Mouse (Mus musculus): ENCODE measurements around the gene Large1.

Large1 gene

DNA sequence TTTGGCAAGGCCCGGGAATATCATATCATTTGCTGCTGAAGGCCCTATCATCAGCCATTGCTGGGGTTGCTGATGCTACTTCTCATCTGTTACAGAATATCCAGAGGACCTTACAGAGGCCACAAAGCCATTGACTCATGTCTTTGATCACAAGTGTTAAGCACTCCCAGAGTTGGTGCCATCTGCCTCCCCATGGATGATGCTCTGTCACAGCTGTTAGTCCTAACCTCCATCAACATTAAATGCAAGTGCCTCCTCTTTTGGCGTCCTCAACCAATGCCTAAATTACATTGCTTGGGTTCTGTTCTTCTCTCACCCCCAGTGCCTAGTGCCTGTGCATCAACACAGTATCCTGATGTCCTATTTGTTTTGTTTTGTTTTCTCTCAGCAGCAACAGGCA is 551.8 kb downstream of the Large1 start:
- DNase-seq (ENCODE audit: low spot score in 2 of 2), result no peak

DNA sequence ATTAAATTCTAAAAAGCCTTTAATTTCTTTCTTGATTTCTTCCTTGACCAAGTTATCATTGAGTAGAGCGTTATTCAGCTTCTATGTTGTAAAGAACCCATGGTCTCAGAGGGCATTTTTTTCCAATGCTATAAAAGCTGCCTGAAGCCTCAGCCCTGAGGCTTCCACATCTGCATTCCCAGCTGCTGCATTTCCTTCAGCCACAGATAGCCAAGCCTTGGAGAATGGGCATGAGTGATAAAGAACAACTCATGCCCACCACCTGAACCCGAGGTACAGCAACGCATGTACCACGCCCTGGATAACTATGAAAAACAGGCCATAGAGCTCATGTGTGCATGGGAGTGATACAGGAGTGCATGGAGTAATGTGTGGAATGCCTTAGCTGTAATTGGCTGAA is 572.7 kb downstream of the Large1 start:
- DNase-seq (ENCODE audit: low spot score in 2 of 2), result no peak

DNA sequence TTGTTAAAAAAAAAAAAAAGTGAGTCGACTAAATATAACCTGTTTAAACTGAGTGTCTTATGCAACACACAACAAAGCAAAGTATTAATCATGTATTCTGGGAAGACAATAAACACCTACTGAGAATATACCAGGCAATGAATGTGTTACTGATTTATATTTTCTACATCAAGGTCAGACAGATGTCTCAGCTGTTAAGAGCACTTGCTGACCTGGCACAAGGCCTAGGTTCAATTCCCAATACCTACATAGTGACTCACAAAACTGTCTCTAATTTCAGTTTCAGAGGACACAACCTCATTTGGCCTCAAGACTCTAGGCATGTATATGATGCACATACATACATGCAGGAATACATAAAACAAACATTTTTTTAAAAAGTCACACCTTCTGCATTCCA is 575.5 kb downstream of the Large1 start:
- no peak for DNase-seq (ENCODE audit: low spot score in 2 of 2)

DNA sequence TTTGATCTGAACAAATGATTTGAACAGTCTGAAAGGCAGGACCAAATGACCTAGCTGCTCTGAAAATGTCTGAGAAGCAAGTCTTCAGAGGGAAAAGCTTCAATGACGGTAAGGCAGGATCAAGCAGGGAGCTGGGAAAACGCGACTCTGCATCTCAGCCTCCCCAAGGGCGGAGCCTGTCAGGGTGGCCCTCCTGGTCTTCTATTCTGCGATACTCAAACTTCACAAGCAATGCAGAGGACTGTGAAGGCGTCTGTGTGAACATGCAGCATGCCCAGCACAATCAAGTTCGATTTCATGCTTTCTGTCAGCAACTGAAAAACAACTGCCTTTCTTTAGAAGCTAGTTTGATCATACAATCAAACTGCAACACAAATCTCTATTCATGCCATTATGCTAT is 586.6 kb downstream of the Large1 start:
- no peak for DNase-seq (ENCODE audit: low spot score in 2 of 2)

DNA sequence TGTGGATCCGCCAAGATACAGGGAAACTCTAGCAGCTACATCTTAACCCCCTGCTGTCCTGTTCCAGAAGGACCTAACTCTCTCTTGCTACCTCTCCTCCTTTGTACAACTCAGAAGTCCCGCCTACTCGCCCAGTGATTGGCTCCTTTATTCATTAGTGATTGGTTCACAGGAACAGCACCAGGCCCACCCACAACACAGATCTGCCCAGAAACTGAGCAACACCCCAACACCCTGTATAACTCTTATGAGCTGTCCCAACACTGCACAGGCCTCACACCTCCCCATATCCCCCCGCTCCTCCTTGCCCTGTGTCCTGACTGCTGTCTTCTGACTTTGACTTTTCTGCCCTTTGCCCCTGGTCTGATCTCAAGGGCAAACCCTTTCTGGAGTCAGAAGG is 587.6 kb downstream of the Large1 start:
- DNase-seq (ENCODE audit: low spot score in 2 of 2), result no peak

Data from thymus, postnatal 10 days (tissue).